Mouse (Mus musculus) erythroblast, adult 5-6 weeks (primary cell): ENCODE results near the gene Tnk2. TPM values are rescaled to one million over a fixed set of nuclear protein-coding genes. Genes with fewer than 3 reads are reported as not detected.

Experiments
- ATAC-seq: replicated peaks from 2 replicates; pipeline ENCODE4 v1.8.0; 2016; ENCODE audit warnings: moderate number of reproducible peaks, mild to moderate bottlenecking, moderate TSS enrichment, inconsistent platforms; ENCODE audit not compliant: poor library complexity, low FRiP score, severe bottlenecking
- total RNA-seq, 2 experiments: library from RNA; stranded (forward) in 1 of 2; stranded (reverse) in 1 of 2; fragments of 150-400 nt in 1 of 2; fragments of 200-764, 138-1000 nt in 1 of 2; gene quantifications; 2 replicates each; pipeline versions ENCODE4 v1.2.3 to v1.2.4; 2015 to 2017; ENCODE audit warnings: low replicate concordance in 2 of 2

Tnk2 gene
- total RNA-seq, 2 experiments from 2014 or later: 15.8 to 19.6 TPM

- ATAC-seq: 0 out of 2 replicates have a peak, but pooled peaks have one; percentile 22
Measured at GRCm38 (mm10) chr16:32672250-32672649, 28.6 kb downstream of the Tnk2 start.

- peak; percentile 56; the same call in 1 of the 2 replicates for ATAC-seq
Measured at GRCm38 (mm10) chr16:32672861-32673560, 29.3 kb downstream of the Tnk2 start.

- ATAC-seq: no peak
Measured at GRCm38 (mm10) chr16:32674121-32674740, 30.6 kb downstream of the Tnk2 start.

GRCm38 (mm10) chr16:32677040-32677700 lies 33.5 kb downstream of the Tnk2 start:
- no peak for ATAC-seq

- ATAC-seq: no peak
Measured at GRCm38 (mm10) chr16:32677903-32678302, 34.2 kb downstream of the Tnk2 start.

GRCm38 (mm10) chr16:32678812-32679211 lies 35.1 kb downstream of the Tnk2 start:
- ATAC-seq: no peak

GRCm38 (mm10) chr16:32679976-32680375 lies 36.3 kb downstream of the Tnk2 start:
- no peak for ATAC-seq

- no peak for ATAC-seq
Measured at GRCm38 (mm10) chr16:32680806-32681205, 37.1 kb downstream of the Tnk2 start.

- peak; percentile 75 for ATAC-seq
Measured at GRCm38 (mm10) chr16:32682194-32682593, 38.5 kb downstream of the Tnk2 start.

GRCm38 (mm10) chr16:32682841-32683240 lies 39.2 kb downstream of the Tnk2 start:
- ATAC-seq: no peak; the same call in 1 of the 2 replicates

- ATAC-seq: peak; percentile 75
Measured at GRCm38 (mm10) chr16:32683343-32683742, 39.7 kb downstream of the Tnk2 start.

- ATAC-seq: no peak
Measured at GRCm38 (mm10) chr16:32685405-32685804, 41.7 kb downstream of the Tnk2 start.

- no peak for ATAC-seq
Measured at GRCm38 (mm10) chr16:32685998-32686397, 42.3 kb downstream of the Tnk2 start.

- no peak for ATAC-seq
Measured at GRCm38 (mm10) chr16:32687221-32687620, 43.5 kb downstream of the Tnk2 start.

GRCm38 (mm10) chr16:32688770-32689169 lies 45.1 kb downstream of the Tnk2 start:
- ATAC-seq: no peak

- ATAC-seq: peak; percentile 80
Measured at GRCm38 (mm10) chr16:32689501-32689900, 45.8 kb downstream of the Tnk2 start.

- ATAC-seq: peak; percentile 62; the same call in 1 of the 2 replicates
Measured at GRCm38 (mm10) chr16:32696841-32697464, 53.3 kb downstream of the Tnk2 start.

GRCm38 (mm10) chr16:32697665-32698446 lies 54.2 kb downstream of the Tnk2 start:
- ATAC-seq: 0 out of 2 replicates have a peak, but pooled peaks have one; percentile 30

- 0 out of 2 replicates have a peak, but pooled peaks have one; percentile 10 for ATAC-seq
Measured at GRCm38 (mm10) chr16:32698550-32698949, 54.9 kb downstream of the Tnk2 start.
